Mouse (Mus musculus) limb, embryonic 13.5 days (tissue): ENCODE results near the gene Hoxa7. TPM values are rescaled to one million over a fixed set of nuclear protein-coding genes. Genes with fewer than 3 reads are reported as not detected.

ENCODE experiments used
- ATAC-seq: fragments of 200-750 bp; cut with Nextera tagmentation; 2 replicates; pipeline ENCODE4 v1.8.0; 2017; ENCODE audit warnings: low read depth, moderate number of reproducible peaks, moderate TSS enrichment; ENCODE audit not compliant: low FRiP score
- H3K27ac ChIP-seq: fragments of 300-500 bp; sonication (generic); 2 replicates; pipeline ENCODE4 v1.5.1; 2015; ENCODE audit warnings: inconsistent platforms, mild to moderate bottlenecking, moderate library complexity
- H3K27me3 ChIP-seq: fragments of 300-500 bp; sonication (generic); 2 replicates; pipeline ENCODE4 v1.6.1; 2015; ENCODE audit warnings: mild to moderate bottlenecking, inconsistent platforms
- H3K36me3 ChIP-seq: fragments of 300-500 bp; sonication (generic); 2 replicates; pipeline ENCODE4 v1.6.1; 2015; ENCODE audit warnings: inconsistent platforms, mild to moderate bottlenecking, moderate library complexity
- H3K4me1 ChIP-seq: fragments of 300-500 bp; sonication (generic); 2 replicates; pipeline ENCODE4 v1.6.1; 2015; ENCODE audit warnings: inconsistent platforms
- H3K4me2 ChIP-seq: fragments of 300-500 bp; sonication (generic); replicated peaks from 2 replicates; pipeline ENCODE4 v1.6.1; 2015; ENCODE audit warnings: inconsistent platforms, mild to moderate bottlenecking, moderate library complexity
- H3K4me3 ChIP-seq: fragments of 300-500 bp; sonication (generic); 2 replicates; pipeline ENCODE4 v1.5.1; 2015; ENCODE audit warnings: moderate library complexity, mild to moderate bottlenecking, inconsistent platforms
- H3K9ac ChIP-seq: fragments of 300-500 bp; sonication (generic); 2 replicates; pipeline ENCODE4 v1.6.1; 2015; ENCODE audit warnings: mild to moderate bottlenecking, inconsistent platforms
- H3K9me3 ChIP-seq: fragments of 300-500 bp; sonication (generic); 2 replicates; pipeline ENCODE4 v1.6.1; 2016; ENCODE audit warnings: inconsistent platforms
- WGBS: fragments of 180-500 bp; shearing (Covaris S2); methylation state at CpG from one replicate; pipeline ENCODE4 v1.1.7; 2015; 5-methylcytosine and 5-hydroxymethylcytosine counted together
- polyA plus RNA-seq: library from polyadenylated mRNA; unstranded; fragments of >200 nt; fragmentation: Nextera tagmentation; extraction: Ambion mirVana; gene quantifications from 2 replicates; pipeline ENCODE4 v1.2.1, GENCODE M21; 2015

Gene Hoxa7
- polyA plus RNA-seq, 1 experiment from 2014 or later, result 13.1 TPM

GRCm38 (mm10) chr6:52243681-52244121, 22.0 kb upstream of the Hoxa7 start:
- H3K9me3 ChIP-seq, result no peaks in the 10 kb centered on the region
- peak overlapping the region; percentile 99 for H3K27ac ChIP-seq
- peak overlapping the region; percentile 95 for H3K4me3 ChIP-seq
- peaks cover 33% of the 10 kb centered on the region for H3K4me1 ChIP-seq
- no peaks in the 10 kb centered on the region for H3K36me3 ChIP-seq
- peak overlapping the region; percentile 75 for H3K4me2 ChIP-seq
- H3K9ac ChIP-seq, result peak overlapping the region; percentile 100
- no peak for ATAC-seq
- peaks cover 9% of the 10 kb centered on the region; the same call in 1 of the 2 replicates for H3K27me3 ChIP-seq
- WGBS, result 3% methylated on average over 12 of the region's 12 CpGs

DNA sequence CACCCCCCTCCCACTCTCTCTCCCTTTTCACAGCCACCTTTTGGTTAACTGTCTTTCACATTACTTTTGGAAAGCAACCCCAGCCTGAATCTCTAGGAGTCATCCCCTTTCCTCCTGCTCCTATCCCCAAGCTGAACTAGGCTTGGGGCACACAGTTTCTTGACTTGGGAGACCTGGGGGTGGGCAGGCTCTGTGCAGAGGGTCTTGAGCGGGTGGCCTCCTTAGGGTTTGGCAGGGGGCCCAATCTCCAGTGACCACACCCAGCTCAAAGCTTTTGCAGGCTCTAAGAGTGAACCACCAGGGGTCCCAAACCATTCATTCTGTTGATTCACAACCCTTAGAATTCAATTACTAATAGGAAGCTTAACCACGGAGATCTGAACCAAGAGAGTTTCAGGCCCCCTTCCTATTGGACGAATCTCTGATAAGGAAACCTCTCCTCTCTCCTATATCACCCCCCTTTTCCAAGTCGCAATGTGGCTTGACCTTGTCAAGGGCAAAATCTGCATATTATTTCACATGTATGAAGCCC, 21.2 kb upstream of the Hoxa7 start:
- 18% methylated on average over 4 of the region's 4 CpGs for WGBS
- peak overlapping the region; percentile 100 for H3K9ac ChIP-seq
- peak overlapping the region; percentile 99 for H3K27ac ChIP-seq
- no peaks in the 10 kb centered on the region for H3K9me3 ChIP-seq
- ATAC-seq, result no peak
- H3K27me3 ChIP-seq, result peaks cover 9% of the 10 kb centered on the region; the same call in 1 of the 2 replicates
- peak overlapping the region; percentile 95 for H3K4me3 ChIP-seq
- peaks cover 33% of the 10 kb centered on the region for H3K4me1 ChIP-seq
- peak overlapping the region; percentile 75 for H3K4me2 ChIP-seq
- H3K36me3 ChIP-seq, result no peaks in the 10 kb centered on the region

- peaks cover 43% of the 10 kb centered on the region for H3K4me1 ChIP-seq
- H3K4me2 ChIP-seq, result peak overlapping the region; percentile 75
- no peaks in the 10 kb centered on the region for H3K9me3 ChIP-seq
- peak overlapping the region; percentile 95 for H3K4me3 ChIP-seq
- H3K36me3 ChIP-seq, result 0 out of 2 replicates have a peak, but pooled peaks cover 3% of the 10 kb centered on the region
- H3K9ac ChIP-seq, result peak overlapping the region; percentile 100
- peak overlapping the region; percentile 100 for H3K27ac ChIP-seq
- ATAC-seq, result no peak
- WGBS, result 8% methylated on average over 9 of the region's 9 CpGs
- H3K27me3 ChIP-seq, result peaks cover 9% of the 10 kb centered on the region; the same call in 1 of the 2 replicates
Observed at GRCm38 (mm10) chr6:52241001-52241621, 19.5 kb upstream of the Hoxa7 start.

DNA sequence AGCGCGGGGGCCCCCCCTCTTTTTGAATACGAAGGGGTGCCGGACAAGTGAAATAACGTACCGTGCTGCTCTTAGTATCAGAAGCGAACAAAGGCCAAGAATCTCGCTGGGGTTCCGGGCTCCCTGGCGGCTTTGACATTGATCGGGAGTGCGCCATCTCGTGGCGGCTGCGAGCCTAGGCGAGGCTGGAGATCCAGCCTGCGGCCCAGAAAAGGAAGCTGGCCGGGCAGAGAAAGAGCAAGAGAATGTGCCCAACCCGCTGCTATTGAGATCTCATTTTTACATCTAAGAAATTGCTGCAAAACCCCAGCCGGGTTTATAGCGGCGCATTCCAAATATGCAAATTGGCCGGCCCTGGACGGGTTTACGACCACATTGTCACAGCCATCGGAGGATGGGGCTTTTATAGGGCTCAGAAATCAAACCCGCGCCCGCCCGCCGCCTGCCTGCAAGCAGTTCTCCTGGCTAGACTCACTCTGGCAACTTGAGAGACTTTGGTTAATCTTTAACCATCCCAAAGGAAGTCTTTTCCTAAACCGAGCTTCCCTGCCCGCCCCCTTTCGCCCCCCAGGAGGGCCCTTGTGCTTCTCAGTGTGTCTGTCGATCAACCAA, 18.8 kb upstream of the Hoxa7 start, which contains the start of gene Hoxa10:
Gene Hoxa10 (minus strand): TSS at position 466 of the 612 bp plus-strand sequence.
- ATAC-seq, result peak; percentile 52
- peak within 1 kb of the TSS; percentile 100 for H3K27ac ChIP-seq
- peak within 1 kb of the TSS; percentile 95 for H3K4me3 ChIP-seq
- H3K9ac ChIP-seq, result peak within 1 kb of the TSS; percentile 100
- H3K4me2 ChIP-seq, result peak within 1 kb of the TSS; percentile 75
- H3K27me3 ChIP-seq, result peaks cover 9% of the 10 kb centered on the region; the same call in 1 of the 2 replicates
- no peaks in the 10 kb centered on the region for H3K9me3 ChIP-seq
- 0 out of 2 replicates have a peak, but pooled peaks cover 6% of the 10 kb centered on the region for H3K36me3 ChIP-seq
- peaks cover 49% of the 10 kb centered on the region for H3K4me1 ChIP-seq
- WGBS, result under 1% methylated on average over 35 of the region's 35 CpGs

- H3K9ac ChIP-seq, result peak overlapping the region; percentile 100
- H3K36me3 ChIP-seq, result 0 out of 2 replicates have a peak, but pooled peaks cover 6% of the 10 kb centered on the region
- peak overlapping the region; percentile 95 for H3K4me3 ChIP-seq
- peak overlapping the region; percentile 75 for H3K4me2 ChIP-seq
- peaks cover 54% of the 10 kb centered on the region for H3K4me1 ChIP-seq
- peak overlapping the region; percentile 100 for H3K27ac ChIP-seq
- H3K9me3 ChIP-seq, result no peaks in the 10 kb centered on the region
- peaks cover 9% of the 10 kb centered on the region; the same call in 1 of the 2 replicates for H3K27me3 ChIP-seq
- WGBS, result 1% methylated on average over 30 of the region's 30 CpGs
- no peak for ATAC-seq
Observed at GRCm38 (mm10) chr6:52239625-52240388, 18.2 kb upstream of the Hoxa7 start.

GRCm38 (mm10) chr6:52238976-52239375, 17.3 kb upstream of the Hoxa7 start:
- no peaks in the 10 kb centered on the region for H3K9me3 ChIP-seq
- H3K4me2 ChIP-seq, result peak overlapping the region; percentile 75
- peak overlapping the region; percentile 100 for H3K27ac ChIP-seq
- 2% methylated on average over 7 of the region's 7 CpGs for WGBS
- H3K9ac ChIP-seq, result peak overlapping the region; percentile 100
- H3K4me1 ChIP-seq, result peaks cover 54% of the 10 kb centered on the region
- peaks cover 9% of the 10 kb centered on the region; the same call in 1 of the 2 replicates for H3K27me3 ChIP-seq
- peak overlapping the region; percentile 95 for H3K4me3 ChIP-seq
- peaks cover 10% of the 10 kb centered on the region; the same call in 1 of the 2 replicates for H3K36me3 ChIP-seq
- ATAC-seq, result no peak

DNA sequence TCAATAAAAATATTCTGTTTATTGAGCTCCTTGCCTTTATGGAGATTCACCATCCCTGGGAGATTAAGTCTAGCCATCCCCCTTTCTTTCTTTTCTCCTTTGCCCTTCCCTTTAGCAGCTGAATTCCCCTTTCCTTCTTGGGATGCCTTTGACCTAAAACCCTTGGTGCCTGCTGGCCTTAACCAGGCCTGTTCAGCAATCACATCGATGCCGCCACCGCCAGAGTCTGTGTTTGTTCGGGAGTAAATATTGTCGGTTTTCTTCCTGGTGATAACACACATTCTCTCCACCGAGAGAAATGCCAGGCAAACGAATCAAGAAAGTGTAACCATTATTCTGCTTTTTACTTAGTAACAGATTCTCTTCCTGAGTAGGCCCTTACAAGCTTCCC, 16.5 kb upstream of the Hoxa7 start:
- peak overlapping the region; percentile 75 for H3K4me2 ChIP-seq

GRCm38 (mm10) chr6:52237346-52238154, 15.9 kb upstream of the Hoxa7 start:
- ATAC-seq, result no peak
- H3K4me3 ChIP-seq, result peak overlapping the region; percentile 95
- WGBS, result 2% methylated on average over 10 of the region's 10 CpGs
- H3K27me3 ChIP-seq, result peaks cover 6% of the 10 kb centered on the region; the same call in 1 of the 2 replicates
- H3K9me3 ChIP-seq, result no peaks in the 10 kb centered on the region
- H3K27ac ChIP-seq, result peak overlapping the region; percentile 100
- H3K4me1 ChIP-seq, result peaks cover 40% of the 10 kb centered on the region
- peak overlapping the region; percentile 100 for H3K9ac ChIP-seq
- peak overlapping the region; percentile 75 for H3K4me2 ChIP-seq
- H3K36me3 ChIP-seq, result peaks cover 16% of the 10 kb centered on the region

More for the DNA sequence above, 16.5 kb upstream of the Hoxa7 start:
- Histone ChIP-seq H3K9ac (peak overlapping the region; percentile 100), H3K9me3 (no peaks in the 10 kb centered on the region), H3K4me3 (peak overlapping the region; percentile 95), H3K27me3 (peaks cover 9% of the 10 kb centered on the region; the same call in 1 of the 2 replicates), H3K4me1 (peaks cover 46% of the 10 kb centered on the region), H3K36me3 (peaks cover 15% of the 10 kb centered on the region; the same call in 1 of the 2 replicates), H3K27ac (peak overlapping the region; percentile 100)
- ATAC-seq, result no peak
- WGBS, result under 1% methylated on average over 7 of the region's 7 CpGs

DNA sequence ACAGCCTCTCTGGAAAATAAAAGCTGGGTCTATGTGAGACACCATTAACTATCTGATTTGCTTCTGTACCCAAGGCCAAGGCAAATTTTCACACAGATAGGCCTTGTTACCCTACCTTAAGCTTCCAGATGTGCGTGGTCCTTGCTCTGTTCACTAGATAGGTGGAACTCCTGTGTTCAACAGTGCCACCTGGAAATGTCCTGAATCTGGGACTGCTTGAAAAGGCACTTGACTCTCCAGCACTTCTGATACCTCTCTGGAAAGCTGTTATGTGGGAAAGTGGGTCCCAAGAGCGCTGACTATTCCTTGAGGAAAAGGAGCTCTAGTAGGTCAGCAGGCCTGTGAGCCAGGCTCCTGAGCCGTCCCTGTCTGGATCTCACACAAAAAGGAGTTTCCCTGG, 15.2 kb upstream of the Hoxa7 start:
- WGBS, result 7% methylated on average over 3 of the region's 3 CpGs
- no peak for ATAC-seq
- peak overlapping the region; percentile 95 for H3K4me3 ChIP-seq
- H3K9me3 ChIP-seq, result no peaks in the 10 kb centered on the region
- H3K4me2 ChIP-seq, result peak overlapping the region; percentile 75
- peaks cover 3% of the 10 kb centered on the region; the same call in 1 of the 2 replicates for H3K27me3 ChIP-seq
- peak overlapping the region; percentile 100 for H3K9ac ChIP-seq
- peaks cover 33% of the 10 kb centered on the region for H3K4me1 ChIP-seq
- H3K27ac ChIP-seq, result peak overlapping the region; percentile 100
- H3K36me3 ChIP-seq, result peaks cover 23% of the 10 kb centered on the region

DNA sequence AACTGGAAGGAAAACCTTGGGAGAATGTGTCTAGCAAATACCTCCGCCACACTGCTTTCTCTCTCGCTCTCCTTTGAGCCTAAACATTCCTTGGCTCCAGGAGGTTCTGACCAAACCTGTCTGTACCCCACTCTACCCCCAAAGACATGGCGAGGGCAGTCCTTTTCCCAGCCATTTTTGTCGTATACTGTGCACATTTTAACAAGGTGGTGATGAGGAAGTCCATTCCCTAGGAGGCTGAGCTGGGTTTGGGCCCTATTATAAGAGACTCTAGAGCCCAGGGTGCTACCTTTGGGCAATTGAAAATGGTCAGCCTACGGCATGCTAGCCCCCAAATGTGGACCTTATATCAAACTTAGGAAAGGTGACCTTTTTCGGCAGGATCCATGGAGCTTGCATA, 14.2 kb upstream of the Hoxa7 start:
- peaks cover 2% of the 10 kb centered on the region; the same call in 1 of the 2 replicates for H3K27me3 ChIP-seq
- WGBS, result 11% methylated on average over 6 of the region's 6 CpGs
- H3K36me3 ChIP-seq, result peaks cover 27% of the 10 kb centered on the region
- H3K9ac ChIP-seq, result peak overlapping the region; percentile 100
- H3K4me1 ChIP-seq, result peaks cover 24% of the 10 kb centered on the region
- peak overlapping the region; percentile 95 for H3K4me3 ChIP-seq
- H3K9me3 ChIP-seq, result no peaks in the 10 kb centered on the region
- H3K27ac ChIP-seq, result peak overlapping the region; percentile 100
- peak overlapping the region; percentile 75 for H3K4me2 ChIP-seq
- ATAC-seq, result no peak

GRCm38 (mm10) chr6:52235267-52235666, 13.6 kb upstream of the Hoxa7 start:
- Histone ChIP-seq H3K4me2 (peak overlapping the region; percentile 75), H3K9me3 (no peaks in the 10 kb centered on the region), H3K27me3 (no peaks in the 10 kb centered on the region), H3K4me3 (peak overlapping the region; percentile 95), H3K4me1 (peaks cover 22% of the 10 kb centered on the region), H3K27ac (peak overlapping the region; percentile 100), H3K9ac (peak overlapping the region; percentile 100), H3K36me3 (peaks cover 28% of the 10 kb centered on the region)
- ATAC-seq, result no peak
- 10% methylated on average over 9 of the region's 9 CpGs for WGBS
